Mouse (Mus musculus) adrenal gland, postnatal 36 days (tissue): ENCODE data around the gene Gm21973. TPM values are rescaled to one million over a fixed set of nuclear protein-coding genes. Genes with fewer than 3 reads are reported as not detected.

ENCODE experiments used
- DNase-seq, 2 experiments: peaks; one replicate each; pipeline ENCODE4 v3.0.0; 2021; ENCODE audit warnings: mixed read lengths in 1 of 2
- total RNA-seq, 2 experiments: library from RNA; stranded (reverse); gene quantifications; 2 replicates each; pipeline ENCODE4 v1.2.3; 2021

Gene Gm21973
- total RNA-seq, 2 experiments from 2014 or later: not detected

GRCm38 (mm10) chr15:10399795-10400194, 74.6 kb downstream of the Gm21973 start:
- peak; percentile 32 for DNase-seq

- DNase-seq: peak in 1 of 2 experiments; percentile 20
These were observed 75.2 kb downstream of the Gm21973 start for GRCm38 (mm10) chr15:10400415-10400814.

GRCm38 (mm10) chr15:10409842-10410241, 84.7 kb downstream of the Gm21973 start:
- no peak for DNase-seq

GRCm38 (mm10) chr15:10410881-10411280, 85.7 kb downstream of the Gm21973 start:
- DNase-seq: no peak

- no peak for DNase-seq
These were observed 88.5 kb downstream of the Gm21973 start for GRCm38 (mm10) chr15:10413656-10414055.

- DNase-seq: no peak
These were observed 96.1 kb downstream of the Gm21973 start for GRCm38 (mm10) chr15:10421138-10421784.

GRCm38 (mm10) chr15:10421785-10422144, 96.6 kb downstream of the Gm21973 start:
- DNase-seq: no peak

Other genes with a start within 250 kb of the Gm21973 start
- gene Prlr, start 148.1 kb upstream of the Gm21973 start, total RNA-seq: 100 to 1,000 TPM in 1 of 2 experiments, 10 to 100 TPM in 1; 99.0 to 257 TPM
- gene Agxt2, start 33.2 kb downstream of the Gm21973 start, total RNA-seq: 1 to 10 TPM; 1.5 to 3.6 TPM
- gene Dnajc21, start 145.1 kb downstream of the Gm21973 start, total RNA-seq: 10 to 100 TPM; 39.6 to 46.3 TPM
- gene Brix1, start 160.6 kb downstream of the Gm21973 start, total RNA-seq: 10 to 100 TPM; 53.0 to 55.1 TPM
- gene Rad1, start 160.6 kb downstream of the Gm21973 start, total RNA-seq: 10 to 100 TPM; 14.5 to 14.9 TPM
- not detected for gene Ttc23l, start 233.3 kb downstream of the Gm21973 start, total RNA-seq